Mouse (Mus musculus): ENCODE data around the gene Cebpb. TPM values are rescaled to one million over a fixed set of nuclear protein-coding genes. Genes with fewer than 3 reads are reported as not detected.

The Cebpb gene
- polyA plus RNA-seq, 1 experiment: 109 TPM

DNA sequence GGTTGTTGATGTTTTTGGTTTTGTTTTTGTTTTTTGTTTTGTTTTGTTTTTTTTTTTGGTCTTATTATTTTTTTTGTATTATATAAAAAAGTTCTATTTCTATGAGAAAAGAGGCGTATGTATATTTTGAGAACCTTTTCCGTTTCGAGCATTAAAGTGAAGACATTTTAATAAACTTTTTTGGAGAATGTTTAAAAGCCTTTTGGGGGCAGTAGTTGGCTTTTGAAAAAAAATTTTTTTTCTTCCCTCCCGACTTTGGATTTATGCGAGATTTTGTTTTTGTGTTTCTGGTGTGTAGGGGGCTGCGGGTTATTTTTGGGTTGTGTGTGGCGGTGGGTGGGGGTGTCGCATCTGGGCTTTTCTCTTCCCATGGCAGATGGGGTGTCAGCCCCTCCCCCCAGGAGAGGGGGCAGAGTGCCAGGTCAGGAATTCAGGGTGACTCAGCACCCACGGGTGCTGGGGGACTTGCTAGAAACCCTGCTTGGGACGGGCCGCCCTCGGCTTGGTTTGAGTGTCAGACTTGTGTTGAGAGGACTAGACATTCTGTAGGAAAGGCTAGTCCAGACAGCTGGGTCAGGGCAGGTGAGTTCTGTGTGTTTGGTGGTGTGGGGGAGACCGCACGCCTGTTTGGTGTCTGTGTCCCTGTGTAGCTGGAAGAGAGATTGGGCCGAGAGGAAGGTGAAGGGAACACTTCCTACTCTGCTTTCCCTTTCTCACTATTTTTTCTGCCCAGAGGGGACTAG lies 1.7 kb downstream of the Cebpb start:
- Histone ChIP-seq H3K4me3 (ENCODE audit: insufficient read depth, low read length) (peak overlapping the region; percentile 96), H3K4me1 (ENCODE audit: control insufficient read depth, insufficient read depth, low read length) (peaks cover 23% of the 10 kb centered on the region), H3K27ac (ENCODE audit: insufficient read depth, low read depth, low read length) (peak overlapping the region; percentile 95)
- TF ChIP-seq CTCF (IDR thresholded peaks at IDR 0.05; ENCODE audit: low read depth, low read length) (no peak), POLR2A (IDR thresholded peaks at IDR 0.05; ENCODE audit: borderline replicate concordance, low read depth, low read length) (no peak)

DNA sequence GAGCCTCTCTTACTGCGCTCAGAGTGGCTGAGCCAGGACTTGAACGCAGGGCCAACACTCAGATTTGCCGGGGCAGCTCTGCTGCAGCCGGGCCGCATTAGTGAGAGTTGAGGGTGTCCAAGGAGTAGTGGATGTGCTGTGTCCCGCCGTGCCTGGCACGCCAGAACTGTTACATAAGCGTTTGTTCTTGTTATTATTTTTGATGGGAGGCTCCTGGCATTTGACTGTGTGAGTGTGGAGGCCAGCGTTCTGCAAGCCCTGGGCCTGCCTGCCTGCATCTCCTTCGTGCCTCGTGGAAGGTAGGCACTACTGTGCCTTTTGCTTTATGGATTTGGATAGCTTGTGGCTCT lies 2.2 kb downstream of the Cebpb start:
- Histone ChIP-seq H3K27ac (ENCODE audit: insufficient read depth, low read depth, low read length) (peak overlapping the region; percentile 95), H3K4me3 (ENCODE audit: insufficient read depth, low read length) (peak overlapping the region; percentile 96), H3K4me1 (ENCODE audit: control insufficient read depth, insufficient read depth, low read length) (peaks cover 23% of the 10 kb centered on the region)
- TF ChIP-seq CTCF (IDR thresholded peaks at IDR 0.05; ENCODE audit: low read depth, low read length): no peak
- no peak for TF ChIP-seq POLR2A (IDR thresholded peaks at IDR 0.05; ENCODE audit: borderline replicate concordance, low read depth, low read length)

DNA sequence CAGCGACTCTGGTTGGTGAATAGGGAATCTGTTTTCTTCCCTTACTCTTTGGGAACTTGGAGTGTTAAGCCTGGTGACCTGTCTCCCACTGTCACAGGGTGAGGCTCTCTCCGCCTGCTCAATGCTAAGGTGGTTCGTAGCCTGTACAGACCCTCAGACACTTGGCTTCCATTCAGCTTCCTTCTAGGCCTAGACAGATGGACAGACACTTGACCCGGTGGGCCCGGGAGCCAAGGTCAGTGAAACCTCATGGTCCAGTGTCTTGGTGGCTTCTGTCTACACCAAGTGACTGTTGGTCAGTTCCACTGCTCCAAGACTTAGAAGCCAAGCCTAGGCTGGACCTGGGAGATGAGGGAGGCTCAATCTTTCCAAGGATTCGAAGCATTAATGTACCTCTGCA lies 2.7 kb downstream of the Cebpb start:
- Histone ChIP-seq H3K27ac (ENCODE audit: insufficient read depth, low read depth, low read length) (peak overlapping the region; percentile 95), H3K4me3 (ENCODE audit: insufficient read depth, low read length) (peak overlapping the region; percentile 96), H3K4me1 (ENCODE audit: control insufficient read depth, insufficient read depth, low read length) (peaks cover 20% of the 10 kb centered on the region)
- TF ChIP-seq POLR2A (IDR thresholded peaks at IDR 0.05; ENCODE audit: borderline replicate concordance, low read depth, low read length) (no peak), CTCF (IDR thresholded peaks at IDR 0.05; ENCODE audit: low read depth, low read length) (no peak)

DNA sequence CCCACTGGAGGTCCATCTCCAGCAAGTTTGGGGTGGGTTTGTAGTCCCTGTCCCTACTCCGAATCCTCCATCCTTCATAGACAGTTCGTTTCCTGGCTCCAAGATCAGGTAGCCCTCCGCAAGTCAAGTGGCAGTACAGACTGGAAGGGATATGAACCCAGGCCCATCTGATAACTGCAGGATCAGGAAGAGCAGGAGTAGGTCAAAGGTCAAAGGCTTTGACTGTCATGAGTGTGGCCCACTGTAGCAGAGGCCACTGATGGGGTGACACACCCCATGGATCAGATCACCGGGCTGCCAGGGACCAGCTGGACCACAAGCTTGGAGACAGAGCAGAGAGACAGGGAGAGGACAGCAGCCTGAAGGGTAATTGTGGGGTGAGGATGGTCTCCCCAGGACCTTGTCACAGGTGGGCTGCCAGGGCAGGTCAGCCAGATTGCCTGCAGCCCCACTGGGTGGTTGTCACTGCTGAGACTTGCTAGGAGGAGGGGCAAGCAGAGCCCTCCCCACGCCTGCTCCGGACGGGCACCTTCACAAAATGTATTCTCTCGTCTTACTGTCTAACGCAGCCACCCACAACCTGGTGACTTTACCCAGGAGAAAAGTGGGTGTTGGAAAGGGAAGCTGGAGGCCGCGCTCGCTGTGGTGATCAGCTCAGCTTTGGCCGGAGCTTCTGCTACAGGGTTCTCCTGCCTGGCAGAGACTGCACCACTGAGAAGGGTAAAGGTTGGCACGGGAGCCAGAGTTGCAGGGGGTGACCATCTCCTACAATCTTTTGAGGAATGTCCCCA lies 3.4 kb downstream of the Cebpb start:
- peak overlapping the region; percentile 95 for H3K27ac ChIP-seq (ENCODE audit: insufficient read depth, low read depth, low read length)
- H3K4me3 ChIP-seq (ENCODE audit: insufficient read depth, low read length): peak overlapping the region; percentile 96
- peaks cover 15% of the 10 kb centered on the region for H3K4me1 ChIP-seq (ENCODE audit: control insufficient read depth, insufficient read depth, low read length)
- TF ChIP-seq CTCF (IDR thresholded peaks at IDR 0.05; ENCODE audit: low read depth, low read length): no peak
- TF ChIP-seq POLR2A (IDR thresholded peaks at IDR 0.05; ENCODE audit: borderline replicate concordance, low read depth, low read length): no peak

DNA sequence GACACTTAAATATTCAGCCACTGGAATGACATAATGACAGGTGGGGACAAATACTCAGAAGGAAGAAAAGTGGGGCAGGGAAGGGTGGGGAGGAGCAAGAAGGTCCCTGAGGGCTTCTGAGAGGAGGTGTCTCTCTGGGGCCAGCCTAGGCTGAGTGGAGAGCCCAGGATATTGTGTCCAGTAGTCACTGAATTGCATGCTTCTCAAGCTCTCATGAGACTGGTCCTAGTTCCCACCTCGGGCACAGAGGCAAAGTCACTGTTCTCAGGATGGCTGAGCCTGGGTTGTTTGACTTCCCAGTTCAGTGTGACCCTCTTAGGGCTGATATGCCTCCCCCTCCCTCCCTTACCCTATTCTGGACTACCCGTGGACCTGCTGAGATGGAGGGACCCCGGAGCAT lies 4.1 kb downstream of the Cebpb start:
- 0 out of 2 replicates have a peak overlapping the region, but pooled peaks have one; percentile 96 for H3K4me3 ChIP-seq (ENCODE audit: insufficient read depth, low read length)
- peaks cover 12% of the 10 kb centered on the region; the same call in 1 of the 2 replicates for H3K4me1 ChIP-seq (ENCODE audit: control insufficient read depth, insufficient read depth, low read length)
- TF ChIP-seq CTCF (IDR thresholded peaks at IDR 0.05; ENCODE audit: low read depth, low read length) (no peak), POLR2A (IDR thresholded peaks at IDR 0.05; ENCODE audit: borderline replicate concordance, low read depth, low read length) (no peak)
- H3K27ac ChIP-seq (ENCODE audit: insufficient read depth, low read depth, low read length): no peak overlapping the region

DNA sequence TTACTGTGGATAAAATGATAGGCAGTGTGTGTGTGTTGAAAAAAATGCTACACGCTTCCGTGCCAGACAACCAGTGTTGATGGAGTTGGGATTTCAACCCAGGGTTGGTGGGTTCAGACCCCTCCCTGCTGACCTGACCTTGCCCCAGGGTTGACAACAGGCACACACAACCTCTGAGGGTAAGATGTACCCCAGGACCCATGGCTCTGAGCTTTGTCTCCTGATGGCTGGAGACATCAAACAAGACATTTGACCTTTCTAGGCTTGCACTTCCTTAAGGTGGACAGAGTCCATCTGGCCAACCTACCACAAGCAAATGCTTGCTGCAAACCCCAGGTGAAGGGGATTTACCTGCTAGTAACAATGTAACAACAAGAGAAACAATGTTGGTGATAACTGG lies 4.8 kb downstream of the Cebpb start:
- no peak overlapping the region for H3K27ac ChIP-seq (ENCODE audit: insufficient read depth, low read depth, low read length)
- H3K4me3 ChIP-seq (ENCODE audit: insufficient read depth, low read length): no peak overlapping the region
- TF ChIP-seq POLR2A (IDR thresholded peaks at IDR 0.05; ENCODE audit: borderline replicate concordance, low read depth, low read length) (no peak), CTCF (IDR thresholded peaks at IDR 0.05; ENCODE audit: low read depth, low read length) (no peak)
- H3K4me1 ChIP-seq (ENCODE audit: control insufficient read depth, insufficient read depth, low read length): peaks cover 10% of the 10 kb centered on the region; the same call in 1 of the 2 replicates

DNA sequence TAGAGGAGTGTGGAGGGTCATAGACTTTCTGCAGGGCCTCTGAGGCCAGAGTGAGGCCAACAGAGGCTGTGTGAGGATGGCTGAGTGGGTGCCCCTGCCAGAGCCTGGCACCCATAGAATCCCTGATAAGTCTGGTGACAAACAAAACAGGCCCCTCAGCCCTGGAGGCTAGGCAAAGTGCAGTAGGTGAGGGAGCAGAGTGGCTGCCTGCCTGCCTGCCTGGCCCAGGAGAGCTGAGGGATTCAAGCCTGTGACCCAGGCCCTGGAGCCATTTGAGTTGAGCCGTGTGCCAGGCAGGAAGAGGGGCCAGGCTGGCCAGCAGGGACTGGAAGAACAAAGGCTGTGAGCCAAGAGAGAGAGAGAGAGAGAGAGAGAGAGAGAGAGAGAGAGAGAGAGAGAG lies 5.5 kb downstream of the Cebpb start:
- H3K4me1 ChIP-seq (ENCODE audit: control insufficient read depth, insufficient read depth, low read length): peaks cover 15% of the 10 kb centered on the region; the same call in 1 of the 2 replicates
- no peak overlapping the region for H3K4me3 ChIP-seq (ENCODE audit: insufficient read depth, low read length)
- H3K27ac ChIP-seq (ENCODE audit: insufficient read depth, low read depth, low read length): no peak overlapping the region
- TF ChIP-seq POLR2A (IDR thresholded peaks at IDR 0.05; ENCODE audit: borderline replicate concordance, low read depth, low read length) (no peak), CTCF (IDR thresholded peaks at IDR 0.05; ENCODE audit: low read depth, low read length) (no peak)

DNA sequence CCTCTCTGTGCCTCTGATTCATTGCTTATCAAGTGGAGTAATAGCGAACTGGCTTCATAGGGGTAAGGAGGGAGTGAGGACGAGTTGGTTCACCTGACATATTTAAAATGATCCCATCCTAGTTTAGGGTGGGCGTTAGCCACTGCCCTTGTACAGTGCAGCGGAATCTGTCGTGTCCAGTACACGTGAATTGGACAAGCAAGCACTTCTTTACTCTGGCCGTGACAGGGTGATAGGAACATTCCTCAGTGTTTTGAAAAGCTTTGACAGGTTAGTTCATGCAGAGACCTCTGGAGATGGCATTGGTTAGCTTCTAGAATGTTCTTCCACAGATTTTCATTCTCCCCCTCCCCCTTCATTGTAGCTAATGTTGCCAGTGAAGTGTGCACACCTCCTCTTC lies 6.2 kb downstream of the Cebpb start:
- peaks cover 18% of the 10 kb centered on the region for H3K4me1 ChIP-seq (ENCODE audit: control insufficient read depth, insufficient read depth, low read length)
- H3K4me3 ChIP-seq (ENCODE audit: insufficient read depth, low read length): no peak overlapping the region
- H3K27ac ChIP-seq (ENCODE audit: insufficient read depth, low read depth, low read length): no peak overlapping the region
- TF ChIP-seq CTCF (IDR thresholded peaks at IDR 0.05; ENCODE audit: low read depth, low read length) (no peak), POLR2A (IDR thresholded peaks at IDR 0.05; ENCODE audit: borderline replicate concordance, low read depth, low read length) (no peak)

DNA sequence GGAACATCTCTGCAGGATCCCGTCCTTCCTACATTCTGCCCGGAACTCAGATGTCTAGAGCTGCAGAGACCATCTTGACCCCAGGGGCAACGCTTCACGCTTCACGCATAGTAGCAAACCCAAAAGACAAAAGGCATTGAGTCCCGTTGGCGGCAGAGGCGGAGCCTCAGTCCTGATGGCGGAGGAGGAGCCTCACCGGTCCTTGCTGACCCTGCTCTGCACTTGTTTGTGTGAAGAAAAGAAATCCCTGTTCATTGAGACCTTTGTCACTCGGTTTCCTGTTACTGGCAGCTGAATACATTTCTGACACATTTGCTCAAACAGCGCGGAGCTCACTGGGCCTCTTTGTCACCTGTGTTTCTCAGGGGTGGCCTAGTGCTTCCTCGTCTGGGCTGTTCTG lies 6.8 kb downstream of the Cebpb start:
- H3K27ac ChIP-seq (ENCODE audit: insufficient read depth, low read depth, low read length): no peak overlapping the region
- no peak overlapping the region for H3K4me3 ChIP-seq (ENCODE audit: insufficient read depth, low read length)
- TF ChIP-seq POLR2A (IDR thresholded peaks at IDR 0.05; ENCODE audit: borderline replicate concordance, low read depth, low read length) (no peak), CTCF (IDR thresholded peaks at IDR 0.05; ENCODE audit: low read depth, low read length) (no peak)
- peaks cover 23% of the 10 kb centered on the region for H3K4me1 ChIP-seq (ENCODE audit: control insufficient read depth, insufficient read depth, low read length)

DNA sequence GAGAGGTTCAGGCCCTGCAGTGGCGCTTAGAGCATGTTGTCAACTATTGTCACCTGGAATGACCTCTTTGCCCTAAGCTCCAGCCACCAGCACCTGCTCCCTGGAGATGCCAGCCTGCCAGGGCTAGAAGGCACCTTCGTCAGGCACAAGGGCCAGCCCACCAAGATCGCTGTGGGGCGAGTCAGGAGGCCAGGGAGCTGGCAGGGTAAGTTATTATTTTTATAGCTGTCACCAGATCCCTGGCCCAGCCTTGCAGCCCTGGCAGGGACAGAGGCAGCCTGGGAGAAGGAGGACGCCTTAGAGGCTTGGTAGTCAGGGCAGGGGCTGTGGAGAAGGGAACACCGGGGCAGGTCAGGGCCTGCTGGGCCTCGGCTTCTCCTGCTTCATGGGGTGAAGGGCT lies 7.4 kb downstream of the Cebpb start:
- TF ChIP-seq CTCF (IDR thresholded peaks at IDR 0.05; ENCODE audit: low read depth, low read length) (no peak), POLR2A (IDR thresholded peaks at IDR 0.05; ENCODE audit: borderline replicate concordance, low read depth, low read length) (no peak)
- peaks cover 30% of the 10 kb centered on the region for H3K4me1 ChIP-seq (ENCODE audit: control insufficient read depth, insufficient read depth, low read length)
- H3K4me3 ChIP-seq (ENCODE audit: insufficient read depth, low read length): no peak overlapping the region
- H3K27ac ChIP-seq (ENCODE audit: insufficient read depth, low read depth, low read length): no peak overlapping the region
